Mouse (Mus musculus): ENCODE measurements around the gene Tor1a. TPM values are rescaled to one million over a fixed set of nuclear protein-coding genes. Genes with fewer than 3 reads are reported as not detected.

Gene Tor1a
- total and polyA plus RNA-seq, 2 experiments from 2014 or later, result 88.7 to 90.3 TPM

GRCm38 (mm10) chr2:30985111-30986020 lies 17.6 kb upstream of the Tor1a start:
- WGBS, result 31% methylated on average over 17 of the region's 17 CpGs
- Histone ChIP-seq H3K4me3 (ENCODE audit: low read depth, low read length) (no peak overlapping the region), H3K36me3 (ENCODE audit: insufficient read depth, low read length) (no peaks in the 10 kb centered on the region), H3K27ac (ENCODE audit: low read depth, low read length) (no peak overlapping the region), H3K4me1 (ENCODE audit: insufficient read depth, low read length) (peaks cover 3% of the 10 kb centered on the region; the same call in 1 of the 2 replicates), H3K27me3 (ENCODE audit: insufficient read depth, low read length) (no peaks in the 10 kb centered on the region), H3K9ac (replicated peaks; ENCODE audit: low read length, poor library complexity, severe bottlenecking) (no peak overlapping the region), H3K4me2 (ENCODE audit: low read depth, low read length, poor library complexity, severe bottlenecking) (no peak overlapping the region), H3K9me3 (ENCODE audit: low read length) (no peaks in the 10 kb centered on the region)
- DNase-seq (ENCODE audit: low spot score) (no peak), ATAC-seq (ENCODE audit: low FRiP score) (no peak)
- TF ChIP-seq CTCF (IDR thresholded peaks at IDR 0.05), result no peak

GRCm38 (mm10) chr2:30983024-30983423 lies 15.3 kb upstream of the Tor1a start:
- Histone ChIP-seq H3K9ac (replicated peaks; ENCODE audit: low read length, poor library complexity, severe bottlenecking) (peak overlapping the region; percentile 58; the same call in 1 of the 2 replicates), H3K4me1 (ENCODE audit: insufficient read depth, low read length) (peaks cover 3% of the 10 kb centered on the region; the same call in 1 of the 2 replicates), H3K4me2 (ENCODE audit: low read depth, low read length, poor library complexity, severe bottlenecking) (peak overlapping the region; percentile 81), H3K4me3 (ENCODE audit: low read depth, low read length) (peak overlapping the region; percentile 75), H3K9me3 (ENCODE audit: low read length) (no peaks in the 10 kb centered on the region), H3K36me3 (ENCODE audit: insufficient read depth, low read length) (peaks cover 13% of the 10 kb centered on the region), H3K27ac (ENCODE audit: low read depth, low read length) (no peak overlapping the region), H3K27me3 (ENCODE audit: insufficient read depth, low read length) (no peaks in the 10 kb centered on the region)
- no peak for ATAC-seq (ENCODE audit: low FRiP score)
- DNase-seq (ENCODE audit: low spot score), result peak; percentile 6
- no peak for TF ChIP-seq CTCF (IDR thresholded peaks at IDR 0.05)
- WGBS, result 48% methylated on average over 7 of the region's 7 CpGs

GRCm38 (mm10) chr2:30981790-30982513 lies 14.2 kb upstream of the Tor1a start, which contains the start of the genes BC005624 and Usp20:
Gene BC005624, minus strand, starts transcription at chr2:30982201.
Gene Usp20, plus strand, starts transcription at chr2:30982279.
- Histone ChIP-seq H3K4me3 (ENCODE audit: low read depth, low read length) (peak within 1 kb of the TSS; percentile 75), H3K4me2 (ENCODE audit: low read depth, low read length, poor library complexity, severe bottlenecking) (peak within 1 kb of the TSS; percentile 81), H3K9me3 (ENCODE audit: low read length) (no peaks in the 10 kb centered on the region), H3K9ac (replicated peaks; ENCODE audit: low read length, poor library complexity, severe bottlenecking) (peak within 1 kb of the TSS; percentile 58), H3K27ac (ENCODE audit: low read depth, low read length) (peak within 1 kb of the TSS; percentile 70), H3K36me3 (ENCODE audit: insufficient read depth, low read length) (peaks cover 20% of the 10 kb centered on the region), H3K27me3 (ENCODE audit: insufficient read depth, low read length) (no peaks in the 10 kb centered on the region), H3K4me1 (ENCODE audit: insufficient read depth, low read length) (peaks cover 3% of the 10 kb centered on the region; the same call in 1 of the 2 replicates)
- peak; percentile 100 for DNase-seq (ENCODE audit: low spot score)
- TF ChIP-seq CTCF (IDR thresholded peaks at IDR 0.05), result peak; percentile 43
- WGBS, result under 1% methylated on average over 64 of the region's 66 CpGs
- ATAC-seq (ENCODE audit: low FRiP score), result peak; percentile 97

GRCm38 (mm10) chr2:30966826-30967225 lies 907 bp downstream of the Tor1a start:
- no peaks in the 10 kb centered on the region for H3K9me3 ChIP-seq (ENCODE audit: low read length)
- peak; percentile 9 for DNase-seq (ENCODE audit: low spot score)
- H3K36me3 ChIP-seq (ENCODE audit: insufficient read depth, low read length), result peaks cover 33% of the 10 kb centered on the region
- peak overlapping the region; percentile 73 for H3K4me3 ChIP-seq (ENCODE audit: low read depth, low read length)
- peak overlapping the region; percentile 74 for H3K4me2 ChIP-seq (ENCODE audit: low read depth, low read length, poor library complexity, severe bottlenecking)
- 24% methylated on average over 16 of the region's 16 CpGs for WGBS
- ATAC-seq (ENCODE audit: low FRiP score), result no peak
- no peak for TF ChIP-seq CTCF (IDR thresholded peaks at IDR 0.05)
- H3K27ac ChIP-seq (ENCODE audit: low read depth, low read length), result 0 out of 2 replicates have a peak overlapping the region, but pooled peaks have one; percentile 76
- peaks cover 10% of the 10 kb centered on the region for H3K4me1 ChIP-seq (ENCODE audit: insufficient read depth, low read length)
- peak overlapping the region; percentile 93 for H3K9ac ChIP-seq (replicated peaks; ENCODE audit: low read length, poor library complexity, severe bottlenecking)
- H3K27me3 ChIP-seq (ENCODE audit: insufficient read depth, low read length), result no peaks in the 10 kb centered on the region

GRCm38 (mm10) chr2:30965627-30966026 lies 2.1 kb downstream of the Tor1a start:
- TF ChIP-seq CTCF (IDR thresholded peaks at IDR 0.05), result no peak
- Histone ChIP-seq H3K9me3 (ENCODE audit: low read length) (no peaks in the 10 kb centered on the region), H3K27ac (ENCODE audit: low read depth, low read length) (no peak overlapping the region), H3K4me3 (ENCODE audit: low read depth, low read length) (no peak overlapping the region), H3K27me3 (ENCODE audit: insufficient read depth, low read length) (no peaks in the 10 kb centered on the region), H3K36me3 (ENCODE audit: insufficient read depth, low read length) (peaks cover 45% of the 10 kb centered on the region), H3K4me2 (ENCODE audit: low read depth, low read length, poor library complexity, severe bottlenecking) (no peak overlapping the region), H3K4me1 (ENCODE audit: insufficient read depth, low read length) (peaks cover 10% of the 10 kb centered on the region), H3K9ac (replicated peaks; ENCODE audit: low read length, poor library complexity, severe bottlenecking) (no peak overlapping the region)
- ATAC-seq (ENCODE audit: low FRiP score), result no peak
- DNase-seq (ENCODE audit: low spot score), result no peak
- 90% methylated on average over 8 of the region's 8 CpGs for WGBS
